Mouse (Mus musculus): Measurements from ENCODE around the gene 1700012B07Rik.

1700012B07Rik gene

GRCm38 (mm10) chr11:109751636-109752603, 75.9 kb downstream of the 1700012B07Rik start:
- no peak for DNase-seq (ENCODE audit: extremely low spot score)

GRCm38 (mm10) chr11:109745210-109745609, 82.6 kb downstream of the 1700012B07Rik start:
- no peak for DNase-seq (ENCODE audit: extremely low spot score)

- no peak for DNase-seq (ENCODE audit: extremely low spot score)
Observed at GRCm38 (mm10) chr11:109737967-109738366, 89.9 kb downstream of the 1700012B07Rik start.
